Mouse (Mus musculus) C2C12 (cell line): ENCODE measurements around the gene Psmd6.

Experiments
- CEBPB ChIP-seq: IDR thresholded peaks from one replicate; pipeline ENCODE4 v1.6.1; 2011; ENCODE audit warnings: low read depth, mild to moderate bottlenecking, control low read depth, moderate library complexity
- CTCF ChIP-seq: IDR thresholded peaks from one replicate; pipeline ENCODE4 v1.5.1; 2011; ENCODE audit not compliant: control insufficient read depth, insufficient read depth, insufficient read length
- MAX ChIP-seq: IDR thresholded peaks from one replicate; pipeline ENCODE4 v1.6.1; 2011; ENCODE audit warnings: mild to moderate bottlenecking, control low read depth

DNA sequence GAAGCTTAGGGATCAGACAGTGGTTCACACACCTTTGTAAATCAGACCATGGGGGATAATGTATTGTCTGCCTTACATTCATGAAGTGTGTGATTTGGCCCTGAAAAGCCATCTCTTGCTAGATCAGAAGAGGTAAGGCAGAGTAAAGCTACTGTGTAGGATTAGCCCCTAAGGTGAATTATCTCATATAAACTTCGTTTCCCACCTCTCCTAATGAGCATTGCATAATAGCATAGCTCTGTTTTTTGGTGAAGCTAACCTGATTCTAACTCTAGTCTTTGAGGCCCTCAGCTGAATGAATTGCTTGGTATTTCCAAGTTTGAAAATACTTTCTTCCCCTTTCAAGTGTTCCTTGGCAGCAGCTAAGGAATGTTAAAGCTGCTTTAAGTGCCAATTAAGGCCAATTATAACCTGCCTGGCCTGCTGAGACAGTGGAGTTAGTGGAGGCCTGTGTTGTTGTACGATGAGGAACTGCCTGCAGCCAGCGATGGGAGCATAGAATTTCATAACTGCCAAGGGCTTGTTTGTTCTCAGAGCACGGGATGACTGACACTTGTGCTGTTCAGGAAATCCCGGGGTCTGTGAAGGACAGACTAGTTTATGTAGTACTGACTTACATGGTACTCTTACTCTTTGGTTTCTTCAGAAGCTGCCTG is 56.2 kb downstream of the Psmd6 start:
- TF ChIP-seq CTCF (no peak), MAX (no peak), CEBPB (no peak)
